Comparison of ENCODE assay signal across 10 mouse cellular contexts in genomic region chr4:88022623-88023022, GRCm38 (mm10). TPM values are rescaled to one million over a fixed set of nuclear protein-coding genes. Genes with fewer than 3 reads are reported as not detected.
DNase-seq lines count a peak whose midpoint lies in the region; ATAC-seq lines count a peak whose summit lies in the region.
"Had no signal": no experiment of that assay in that cellular context is flagged by ENCODE, and none has a peak within 500 bp of the region (broad histone marks: within the 10 kb centered on the region; RNA-seq: fewer than 3 reads in every experiment).

No protein-coding gene starts in this region.

- no peak for ATAC-seq in activated CD4-positive, CD25-positive, alpha-beta regulatory T cell, adult 4 months

- DNase-seq in kidney, adult 9 months = peak; percentile 11
- no peak for DNase-seq in kidney, postnatal 10 days
- peak; percentile 17 for DNase-seq in thymus, postnatal 4 days
- no peak for DNase-seq in thymus, postnatal 36 days
- DNase-seq in ZHBTc4 (ENCODE audit: low read depth, low spot score) = peak; percentile 63
- no peak for DNase-seq in right cerebral cortex, postnatal 36 days (ENCODE audit: low spot score in 2 of 2)
- DNase-seq: adrenal gland, adult 8-10 months; cerebellum, postnatal 36 days; kidney, adult 18-20 months had no signal

RNA-seq across cellular contexts. Expression of gene Mllt3, which starts 10.5 kb away (rescaled TPM):
- polyA plus RNA-seq in activated CD4-positive, CD25-positive, alpha-beta regulatory T cell, adult 4 months (2017; shearing (Covaris generic)) = 100 to 1,000 TPM; 100 to 106 TPM

Comparison
In these comparisons a context has a peak if more than half of its experiments do, and no peak if none do; other contexts are left out.
1. DNase-seq: peak in kidney, adult 9 months (single experiment), thymus, postnatal 4 days (single experiment) and ZHBTc4 (single experiment); none in kidney, postnatal 10 days (single experiment), thymus, postnatal 36 days (0 of 2) and right cerebral cortex, postnatal 36 days (0 of 2).